ENCODE assay signal across 20 mouse cellular contexts in genomic region chr14:77524303-77524702, GRCm38 (mm10).
A peak's percentile ranks its signal among the peaks of the same experiment; 100 is the strongest.
DNase-seq lines count a peak whose midpoint lies in the region; ATAC-seq lines count a peak whose summit lies in the region.
"Had no signal": no experiment of that assay in that cellular context is flagged by ENCODE, and none has a peak within 500 bp of the region (broad histone marks: within the 10 kb centered on the region; RNA-seq: fewer than 3 reads in every experiment).

No protein-coding gene starts in this region.

- DNase-seq in frontal cortex, postnatal 14 days (ENCODE audit: low spot score in 2 of 2) = no peak
- peak; percentile 44 for DNase-seq in midbrain, embryonic 11.5 days (ENCODE audit: low spot score, missing footprints)
- DNase-seq in midbrain, embryonic 14.5 days = no peak
- DNase-seq in thymus, postnatal 25 days = no peak
- DNase-seq in adipocyte (ENCODE audit: low spot score) = no peak
- DNase-seq: adrenal gland, postnatal 36 days; cerebellum, postnatal 25 days; kidney, adult 9 months; right cerebral cortex, postnatal 4 days; thymus, postnatal 36 days had no signal

- no peaks in the 10 kb centered on the region for H3K9me3 ChIP-seq in midbrain, embryonic 11.5 days (ENCODE audit: control insufficient read depth, low read length)
- H3K9me3 ChIP-seq in midbrain, embryonic 14.5 days (ENCODE audit: control insufficient read depth, low read length) = no peaks in the 10 kb centered on the region
- H3K9me3 ChIP-seq: embryonic facial prominence, embryonic 15.5 days; forebrain, embryonic 12.5 days; heart, embryonic 13.5 days; hindbrain, embryonic 13.5 days; stomach, embryonic 15.5 days had no signal

- no peak overlapping the region for H3K9ac ChIP-seq in midbrain, embryonic 11.5 days (ENCODE audit: low read length)
- H3K9ac ChIP-seq in midbrain, embryonic 14.5 days (replicated peaks; ENCODE audit: low read length) = no peak overlapping the region
- H3K9ac ChIP-seq: embryonic facial prominence, embryonic 15.5 days; forebrain, embryonic 12.5 days; heart, embryonic 13.5 days; hindbrain, embryonic 13.5 days; stomach, embryonic 15.5 days had no signal

- H3K27ac ChIP-seq in midbrain, embryonic 11.5 days (ENCODE audit: low read depth, low read length) = no peak overlapping the region
- no peak overlapping the region for H3K27ac ChIP-seq in midbrain, embryonic 14.5 days (replicated peaks; ENCODE audit: low read depth, low read length)
- H3K27ac ChIP-seq: embryonic facial prominence, embryonic 15.5 days; forebrain, embryonic 12.5 days; heart, embryonic 13.5 days; hindbrain, embryonic 13.5 days; stomach, embryonic 15.5 days had no signal

- no peaks in the 10 kb centered on the region for H3K36me3 ChIP-seq in midbrain, embryonic 11.5 days (ENCODE audit: control insufficient read depth, insufficient read depth, low read length)
- H3K36me3 ChIP-seq in midbrain, embryonic 14.5 days (ENCODE audit: control insufficient read depth, insufficient read depth, low read length) = no peaks in the 10 kb centered on the region
- H3K36me3 ChIP-seq: embryonic facial prominence, embryonic 15.5 days; forebrain, embryonic 12.5 days; G1E; heart, embryonic 13.5 days; hindbrain, embryonic 13.5 days; stomach, embryonic 15.5 days had no signal

- H3K4me3 ChIP-seq in midbrain, embryonic 11.5 days (ENCODE audit: low read depth, low read length) = no peak overlapping the region
- no peak overlapping the region for H3K4me3 ChIP-seq in midbrain, embryonic 14.5 days (replicated peaks; ENCODE audit: low read depth, low read length)
- H3K4me3 ChIP-seq: embryonic facial prominence, embryonic 15.5 days; forebrain, embryonic 12.5 days; heart, embryonic 13.5 days; hindbrain, embryonic 13.5 days; stomach, embryonic 15.5 days had no signal

- no peak overlapping the region for H3K4me2 ChIP-seq in midbrain, embryonic 11.5 days
- H3K4me2 ChIP-seq in midbrain, embryonic 14.5 days (ENCODE audit: low read length) = no peak overlapping the region
- H3K4me2 ChIP-seq: embryonic facial prominence, embryonic 15.5 days; forebrain, embryonic 12.5 days; heart, embryonic 13.5 days; hindbrain, embryonic 13.5 days; liver, embryonic 11.5 days; stomach, embryonic 15.5 days had no signal

- 89% methylated on average over 4 of the region's 4 CpGs for WGBS in midbrain, embryonic 11.5 days
- WGBS in midbrain, embryonic 14.5 days = 84% methylated on average over 4 of the region's 4 CpGs

- H3K27me3 ChIP-seq in midbrain, embryonic 11.5 days (ENCODE audit: control insufficient read depth, insufficient read depth, low read length) = no peaks in the 10 kb centered on the region
- no peaks in the 10 kb centered on the region for H3K27me3 ChIP-seq in midbrain, embryonic 14.5 days (ENCODE audit: control insufficient read depth, insufficient read depth, low read length)
- H3K27me3 ChIP-seq: embryonic facial prominence, embryonic 15.5 days; forebrain, embryonic 12.5 days; heart, embryonic 13.5 days; hindbrain, embryonic 13.5 days; stomach, embryonic 15.5 days had no signal

- H3K4me1 ChIP-seq in midbrain, embryonic 11.5 days (ENCODE audit: control insufficient read depth, insufficient read depth, low read length) = no peaks in the 10 kb centered on the region
- H3K4me1 ChIP-seq in midbrain, embryonic 14.5 days (ENCODE audit: control insufficient read depth, insufficient read depth, low read length) = no peaks in the 10 kb centered on the region
- H3K4me1 ChIP-seq: embryonic facial prominence, embryonic 15.5 days; heart, embryonic 13.5 days; hindbrain, embryonic 13.5 days; stomach, embryonic 15.5 days had no signal

- ATAC-seq in frontal cortex, adult (ENCODE audit: low TSS enrichment) = peak; percentile 86
- ATAC-seq in midbrain, embryonic 11.5 days (ENCODE audit: low FRiP score) = no peak
- no peak for ATAC-seq in midbrain, embryonic 14.5 days (ENCODE audit: low FRiP score, low TSS enrichment)
- ATAC-seq in hematopoietic stem cell, adult 5-6 weeks (replicated peaks in 1 of 2; ENCODE audit: insufficient read depth in 1 of 2, low FRiP score in 2 of 2, low TSS enrichment in 1 of 2, low read depth in 1 of 2, poor library complexity in 2 of 2, severe bottlenecking in 2 of 2) = peak; percentile 75 to 77; a peak in 3 of 4 replicates
- ATAC-seq in neutrophil, adult 5-6 weeks (ENCODE audit: extremely low read depth, insufficient number of reproducible peaks, low FRiP score, poor library complexity, severe bottlenecking) = peak; percentile 76

Comparison
In these comparisons a context has a peak if more than half of its experiments do, and no peak if none do; other contexts are left out.
1. ATAC-seq: peak in frontal cortex, adult (single experiment), hematopoietic stem cell, adult 5-6 weeks (2 of 2) and neutrophil, adult 5-6 weeks (single experiment); none in midbrain, embryonic 11.5 days (single experiment) and midbrain, embryonic 14.5 days (single experiment).